1 mouse cellular context compared by ENCODE assay signal in the genomic region with DNA sequence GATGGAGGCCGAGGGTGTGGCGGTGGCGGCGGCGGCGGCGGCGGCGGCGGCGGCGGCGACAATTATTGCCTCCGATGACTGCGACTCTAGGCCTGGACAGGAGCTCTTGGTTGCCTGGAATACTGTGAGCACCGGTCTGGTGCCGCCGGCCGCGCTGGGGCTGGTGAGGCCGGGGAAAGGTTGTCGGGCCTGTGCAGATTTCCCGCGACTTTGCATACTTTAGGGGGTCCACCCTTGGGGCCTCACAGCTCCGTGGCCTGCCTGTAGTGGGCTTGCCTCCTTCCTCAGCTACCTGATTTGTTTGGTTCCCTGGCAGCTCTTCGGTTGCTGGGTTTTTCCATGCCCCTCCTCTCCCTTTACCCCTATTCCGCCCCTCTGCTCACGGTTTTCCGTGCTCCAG.
A peak's percentile ranks its signal among the peaks of the same experiment; 100 is the strongest.
TF ChIP-seq lines count a peak whose summit lies in the region.

No protein-coding gene starts in this region.

TF ChIP-seq in MEL, 35 proteins besides CTCF, POLR2A, EP300 and RAD21 (continued from another document):
- TF ChIP-seq GABPA (IDR thresholded peaks at IDR 0.05; ENCODE audit: low read depth, low read length) (no peak), POLR2AphosphoS5 (IDR thresholded peaks at IDR 0.05; ENCODE audit: borderline replicate concordance, low read depth, low read length) (no peak), MYB (IDR thresholded peaks at IDR 0.05; ENCODE audit: low read depth, low read length) (no peak), CHD1 (IDR thresholded peaks at IDR 0.05; ENCODE audit: low read depth, low read length) (no peak), TAL1 (IDR thresholded peaks at IDR 0.05; ENCODE audit: low read length) (no peak), SIN3A (IDR thresholded peaks at IDR 0.05; ENCODE audit: low read length) (peak; percentile 43), NELFE (IDR thresholded peaks at IDR 0.05; ENCODE audit: low read depth, low read length) (peak; percentile 1; the same call in 1 of the 2 replicates), UBTF (IDR thresholded peaks at IDR 0.05; ENCODE audit: borderline replicate concordance, insufficient read depth, low read depth, low read length) (no peak), CHD2 (IDR thresholded peaks at IDR 0.05; ENCODE audit: low read length) (no peak)
